Mouse (Mus musculus) heart, postnatal 36 days (tissue): ENCODE measurements around the gene Slc6a20b. TPM values are rescaled to one million over a fixed set of nuclear protein-coding genes. Genes with fewer than 3 reads are reported as not detected.

ENCODE experiments used
- DNase-seq, 2 experiments: peaks; one replicate each; pipeline ENCODE4 v3.0.0; 2021 to 2022
- intact Hi-C: fragments of 180-260 bp; cut with DNase I; formaldehyde crosslinking; loops from one replicate; pipeline ENCODE4 v1.15.1; 2025
- total RNA-seq, 2 experiments: library from RNA; stranded (reverse); gene quantifications; 2 replicates each; pipeline ENCODE4 v1.2.3; 2021

Slc6a20b gene
- total RNA-seq, 2 experiments from 2014 or later: not detected

DNA sequence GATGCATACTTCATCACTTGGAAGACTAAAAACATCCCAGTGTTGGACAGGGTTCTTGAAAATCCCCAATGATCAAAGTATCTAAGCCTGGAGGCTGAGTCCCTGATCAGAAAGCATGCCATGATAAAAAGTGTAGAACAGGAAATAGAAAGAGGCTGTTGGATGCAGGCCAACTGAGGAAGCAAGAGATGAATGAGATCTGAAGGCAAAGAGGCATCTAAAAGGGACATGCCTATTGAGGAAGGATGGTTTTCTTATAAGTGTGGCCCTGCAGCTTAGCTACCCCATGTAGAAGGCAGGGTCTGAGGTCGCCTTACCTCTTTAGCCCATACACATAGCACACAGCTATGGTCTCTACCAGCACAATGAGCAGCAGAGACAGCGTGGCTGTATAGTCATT is 35.5 kb downstream of the Slc6a20b start:
- intact Hi-C loops: no loop called here
- no peak for DNase-seq

DNA sequence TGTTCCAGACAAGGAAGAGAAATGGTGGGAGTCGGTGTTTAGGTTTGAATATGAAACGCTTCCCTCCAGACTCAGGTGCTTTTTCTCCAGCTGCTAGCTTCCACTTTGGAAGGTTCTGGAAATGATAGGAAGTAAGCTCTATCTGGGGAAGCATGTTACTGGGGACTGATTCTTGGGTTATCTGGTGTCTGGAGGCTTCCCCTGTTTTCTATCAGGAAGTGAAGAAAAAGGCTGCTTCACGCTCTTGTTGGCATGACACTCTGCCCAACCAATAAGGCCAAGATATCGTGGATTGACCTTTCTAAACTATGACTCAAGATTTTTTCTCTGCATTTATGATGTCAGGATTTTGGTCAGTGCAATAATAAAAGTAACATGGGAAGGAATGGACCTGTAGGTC is 37.2 kb downstream of the Slc6a20b start:
- DNase-seq: no peak
- intact Hi-C loops: no loop called here

DNA sequence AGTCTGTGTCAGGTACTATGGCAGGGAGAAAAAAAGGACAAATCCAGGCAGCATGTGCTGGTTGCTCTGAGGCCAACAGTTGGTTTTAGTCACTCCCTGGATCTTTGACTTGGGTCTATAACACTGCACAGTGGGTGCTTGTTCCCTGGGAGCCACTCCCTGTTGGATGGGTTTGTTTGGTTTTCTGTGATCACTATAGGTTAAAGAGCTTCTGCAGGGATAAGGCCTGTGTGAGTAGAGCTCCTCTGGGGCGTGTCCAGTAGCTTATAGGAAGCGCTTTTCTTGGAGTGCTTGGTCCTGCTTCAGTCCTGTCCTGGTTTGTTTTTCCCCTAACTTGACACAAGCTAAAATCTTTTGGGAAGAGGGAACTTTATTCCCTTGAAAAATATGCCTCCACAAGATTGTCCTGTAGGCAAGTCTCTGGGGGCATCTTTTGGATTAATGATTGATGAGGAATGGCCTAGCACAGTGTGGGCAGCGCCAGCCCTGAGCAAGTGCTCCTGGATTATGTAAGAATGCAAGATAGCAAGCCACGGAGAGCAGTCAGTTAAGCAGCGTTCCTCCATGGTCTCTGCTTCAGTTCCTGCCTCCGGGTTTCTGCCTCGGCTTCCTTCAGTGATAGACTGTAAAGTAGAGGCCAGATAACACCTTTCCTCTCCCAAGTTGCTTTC is 43.0 kb downstream of the Slc6a20b start:
- intact Hi-C loops: no loop called here

DNA sequence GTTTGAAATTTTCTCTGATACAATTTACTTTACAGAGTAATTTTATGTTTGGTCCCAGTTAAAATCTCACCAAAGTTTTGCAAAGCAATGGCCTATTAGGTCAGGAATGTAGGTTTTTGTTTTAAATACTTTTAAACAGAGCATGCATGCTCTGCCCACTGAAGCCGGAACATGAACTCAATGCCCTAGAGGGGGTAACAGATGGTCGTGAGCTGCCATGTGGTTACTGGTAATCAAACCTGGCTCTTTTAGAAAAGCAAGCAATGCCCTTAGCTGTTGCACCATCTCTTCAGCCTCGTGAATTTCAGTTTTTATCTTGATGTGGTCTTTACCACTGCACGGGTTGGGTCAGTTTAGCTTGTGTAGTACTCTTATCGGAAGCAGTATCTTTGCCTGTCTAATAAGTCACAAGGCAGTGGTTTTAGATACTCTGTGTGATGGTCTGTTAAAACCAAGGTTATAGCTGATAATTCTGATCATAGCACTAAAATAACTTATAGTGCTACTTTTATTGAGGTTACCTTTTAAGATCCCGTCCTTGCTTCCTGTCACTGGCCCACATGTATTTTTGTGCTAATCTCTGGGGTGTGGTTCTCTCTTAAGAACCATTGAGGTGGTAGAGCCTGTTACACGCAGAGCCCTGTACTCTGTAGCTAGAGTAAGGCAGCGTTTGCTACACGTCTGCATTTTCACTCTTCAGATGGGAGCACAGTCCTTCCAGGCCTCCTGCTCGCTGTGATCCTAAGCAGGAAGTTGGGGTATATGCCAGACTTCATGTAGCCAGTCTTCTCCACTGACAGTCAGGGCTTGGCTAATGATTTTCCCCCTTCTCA is 54.8 kb downstream of the Slc6a20b start:
- DNase-seq: no peak
- intact Hi-C loops: no loop called here

More for the DNA sequence above, 43.0 kb downstream of the Slc6a20b start:
- no peak for DNase-seq

DNA sequence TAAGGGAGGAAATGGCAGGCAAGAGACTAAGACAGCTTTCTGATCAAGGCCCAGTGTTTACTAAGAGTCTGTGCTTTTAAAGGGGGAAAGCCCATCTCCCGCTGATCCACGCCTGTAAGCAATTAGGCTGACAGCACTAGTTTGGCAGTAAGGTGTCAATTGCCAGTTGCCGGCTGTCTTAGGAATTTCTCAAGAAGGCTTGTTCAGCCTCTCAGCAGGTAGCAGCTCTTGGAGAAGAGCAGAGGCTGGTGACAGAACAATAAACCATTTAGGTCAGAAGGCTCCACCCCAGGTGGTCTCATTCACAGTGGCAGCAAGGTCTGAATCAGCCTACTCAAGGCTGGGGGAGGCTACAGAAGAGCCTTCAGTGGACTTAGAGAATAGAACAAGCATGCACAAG is 77.8 kb downstream of the Slc6a20b start:
- no peak for DNase-seq
- intact Hi-C loops: no loop called here

Other genes starting within 250 kb of the Slc6a20b start
- gene Limd1, start 153.9 kb downstream of the Slc6a20b start, total RNA-seq: 10 to 100 TPM; 43.2 to 43.3 TPM
- 10 to 100 TPM; 32.2 to 32.9 TPM for gene Sacm1l, start 102.8 kb downstream of the Slc6a20b start, total RNA-seq
- not detected for gene Ccr9, start 45.9 kb upstream of the Slc6a20b start, total RNA-seq
- gene Slc6a20a, start 46.3 kb upstream of the Slc6a20b start, total RNA-seq: not detected
- 10 to 100 TPM; 42.6 to 42.7 TPM for gene Lztfl1, start 85.1 kb upstream of the Slc6a20b start, total RNA-seq
- gene Cxcr6, start 173.9 kb upstream of the Slc6a20b start, total RNA-seq: not detected
- gene Fyco1, start 219.3 kb upstream of the Slc6a20b start, total RNA-seq: 100 to 1,000 TPM; 273 to 277 TPM
- not detected for gene Xcr1, start 229.5 kb upstream of the Slc6a20b start, total RNA-seq